Mouse (Mus musculus) heart, adult 8-10 months (tissue): ENCODE measurements around the gene Dennd1a. TPM values are rescaled to one million over a fixed set of nuclear protein-coding genes. Genes with fewer than 3 reads are reported as not detected.

Experiments
- DNase-seq: peaks from one replicate; pipeline ENCODE4 v3.0.0; 2022; ENCODE audit warnings: low spot score
- total RNA-seq, 4 experiments: library from RNA; stranded (reverse); gene quantifications; 2 replicates each; pipeline ENCODE4 v1.2.4; 2022

Dennd1a gene
- total RNA-seq, 4 experiments from 2014 or later, result 24.6 to 29.0 (median 27.3) TPM

GRCm38 (mm10) chr2:37881262-37881913 is 405.8 kb downstream of the Dennd1a start:
- no peak for DNase-seq

GRCm38 (mm10) chr2:37879697-37880096 is 407.5 kb downstream of the Dennd1a start:
- DNase-seq, result no peak

GRCm38 (mm10) chr2:37872791-37873190 is 414.4 kb downstream of the Dennd1a start:
- DNase-seq, result no peak

- no peak for DNase-seq
Observed at GRCm38 (mm10) chr2:37869628-37870027, 417.6 kb downstream of the Dennd1a start.

GRCm38 (mm10) chr2:37867387-37867786 is 419.8 kb downstream of the Dennd1a start:
- DNase-seq, result no peak

- DNase-seq, result no peak
Observed at GRCm38 (mm10) chr2:37857472-37857871, 429.7 kb downstream of the Dennd1a start.

- no peak for DNase-seq
Observed at GRCm38 (mm10) chr2:37856955-37857354, 430.2 kb downstream of the Dennd1a start.

GRCm38 (mm10) chr2:37855226-37855625 is 432.0 kb downstream of the Dennd1a start:
- DNase-seq, result no peak

- DNase-seq, result no peak
Observed at GRCm38 (mm10) chr2:37853878-37854435, 433.2 kb downstream of the Dennd1a start.

- no peak for DNase-seq
Observed at GRCm38 (mm10) chr2:37850626-37851025, 436.6 kb downstream of the Dennd1a start.

GRCm38 (mm10) chr2:37849357-37849756 is 437.8 kb downstream of the Dennd1a start:
- no peak for DNase-seq

- no peak for DNase-seq
Observed at GRCm38 (mm10) chr2:37842719-37843118, 444.5 kb downstream of the Dennd1a start.

- DNase-seq, result no peak
Observed at GRCm38 (mm10) chr2:37842151-37842569, 445.0 kb downstream of the Dennd1a start.

- no peak for DNase-seq
Observed at GRCm38 (mm10) chr2:37839922-37840321, 447.3 kb downstream of the Dennd1a start.

- DNase-seq, result no peak
Observed at GRCm38 (mm10) chr2:37838202-37838984, 448.8 kb downstream of the Dennd1a start.

- DNase-seq, result no peak
Observed at GRCm38 (mm10) chr2:37837542-37837941, 449.6 kb downstream of the Dennd1a start.

GRCm38 (mm10) chr2:37836926-37837325 is 450.3 kb downstream of the Dennd1a start:
- DNase-seq, result no peak

- DNase-seq, result no peak
Observed at GRCm38 (mm10) chr2:37832253-37832652, 454.9 kb downstream of the Dennd1a start.

GRCm38 (mm10) chr2:37829758-37830275 is 457.4 kb downstream of the Dennd1a start:
- DNase-seq, result no peak

- DNase-seq, result no peak
Observed at GRCm38 (mm10) chr2:37823826-37824225, 463.4 kb downstream of the Dennd1a start.

- no peak for DNase-seq
Observed at GRCm38 (mm10) chr2:37822122-37822521, 465.1 kb downstream of the Dennd1a start.

- no peak for DNase-seq
Observed at GRCm38 (mm10) chr2:37819526-37820152, 467.6 kb downstream of the Dennd1a start.
